Mouse (Mus musculus) megakaryocyte, embryonic 14.5 days (primary cell): ENCODE results near the gene Kcnj6.

Source experiments
- FLI1 ChIP-seq: IDR thresholded peaks from 2 replicates; pipeline ENCODE4 v1.6.1; 2012; ENCODE audit warnings: low read length, inconsistent platforms, mixed read lengths
- GATA1 ChIP-seq: IDR thresholded peaks from 3 replicates; pipeline ENCODE4 v1.6.1; 2012; ENCODE audit warnings: mixed read lengths, low read length, inconsistent platforms, borderline replicate concordance

GRCm38 (mm10) chr16:94713480-94714094 is 283.9 kb downstream of the Kcnj6 start:
- TF ChIP-seq GATA1 (no peak), FLI1 (no peak)
